Mouse (Mus musculus): ENCODE data around the gene Ints14.

DNA sequence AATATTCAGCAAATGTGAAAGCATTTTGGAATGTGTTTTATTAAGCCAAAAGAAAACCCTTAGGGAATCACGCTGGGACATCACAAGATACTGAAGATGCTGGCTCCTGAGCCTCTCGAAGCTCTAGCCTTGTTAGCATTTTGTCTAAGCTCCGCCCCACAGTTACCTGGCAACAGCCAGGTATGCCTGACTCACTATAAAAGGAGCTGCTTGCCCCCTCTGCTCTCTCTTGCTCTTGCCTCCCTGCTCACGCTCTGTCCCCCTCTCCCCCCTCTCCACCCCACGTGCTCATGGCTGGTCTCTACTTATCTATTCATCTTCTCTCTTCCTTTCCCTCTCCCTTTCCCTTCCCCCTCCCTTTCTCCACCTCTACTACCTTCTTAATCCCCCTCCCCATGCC lies 8.7 kb upstream of the Ints14 start:
- TF ChIP-seq CTCF (IDR thresholded peaks at IDR 0.05; ENCODE audit: low read depth, low read length) (no peak), TAL1 (conservative IDR thresholded peaks at IDR 0.05; ENCODE audit: low read depth, low read length) (no peak)

Measured in G1E (cell line).